Mouse (Mus musculus): ENCODE measurements around the gene Olfr1084. TPM values are rescaled to one million over a fixed set of nuclear protein-coding genes. Genes with fewer than 3 reads are reported as not detected.
"Not testable (repeated sequence)": the region's sequence is repeated elsewhere in the genome, so short reads cannot be mapped to it uniquely, and the experiment has no call there.

Gene Olfr1084
- not detected in 2 replicates for polyA plus RNA-seq (2015; fragmentation: Nextera tagmentation; extraction: Ambion mirVana)

- not testable (repeated sequence) for H3K9me3 ChIP-seq (replicated peaks); H3K4me2 ChIP-seq
- WGBS (ENCODE audit: insufficient replicate concordance), result 62% methylated on average over 1 of the region's 1 CpGs
These were observed at the start of gene Olfr1084 for GRCm38 (mm10) chr2:86639625-86640024. Gene Olfr1084, minus strand, starts transcription at chr2:86639725.

GRCm38 (mm10) chr2:86679992-86680391 is 40.5 kb upstream of the Olfr1084 start, which contains the start of gene Olfr1086:
Gene Olfr1086, minus strand, starts transcription at chr2:86680092.
- Histone ChIP-seq H3K36me3 (replicated peaks) (no peaks in the 10 kb centered on the region), H3K27me3 (no peaks in the 10 kb centered on the region), H3K9me3 (replicated peaks) (no peaks in the 10 kb centered on the region), H3K9ac (no peak within 1 kb of the TSS), H3K4me1 (replicated peaks) (no peaks in the 10 kb centered on the region), H3K4me2 (no peak within 1 kb of the TSS), H3K4me3 (replicated peaks) (no peak within 1 kb of the TSS), H3K27ac (replicated peaks) (no peak within 1 kb of the TSS)
- no peak for ATAC-seq (ENCODE audit: insufficient read depth)
- WGBS (ENCODE audit: insufficient replicate concordance), result 49% methylated on average over 2 of the region's 2 CpGs

More at GRCm38 (mm10) chr2:86639625-86640024, at the start of gene Olfr1084:
- H3K36me3 ChIP-seq (replicated peaks); H3K27ac ChIP-seq (replicated peaks); ATAC-seq (ENCODE audit: insufficient read depth); H3K9ac ChIP-seq; H3K4me3 ChIP-seq (replicated peaks); H3K27me3 ChIP-seq; H3K4me1 ChIP-seq (replicated peaks): not testable (repeated sequence)

- WGBS (ENCODE audit: insufficient replicate concordance), result 9% methylated on average over 1 of the region's 1 CpGs
- no peak within 1 kb of the TSS for H3K9ac ChIP-seq
- H3K27me3 ChIP-seq, result no peaks in the 10 kb centered on the region
- no peaks in the 10 kb centered on the region for H3K4me1 ChIP-seq (replicated peaks)
- no peak within 1 kb of the TSS for H3K4me3 ChIP-seq (replicated peaks)
- H3K9me3 ChIP-seq (replicated peaks), result no peaks in the 10 kb centered on the region
- ATAC-seq (ENCODE audit: insufficient read depth), result no peak
- no peaks in the 10 kb centered on the region for H3K36me3 ChIP-seq (replicated peaks)
- H3K27ac ChIP-seq (replicated peaks), result no peak within 1 kb of the TSS
- H3K4me2 ChIP-seq, result no peak within 1 kb of the TSS
These were observed 22.4 kb upstream of the Olfr1084 start, which contains the start of gene Olfr1085 for GRCm38 (mm10) chr2:86661919-86662318. Gene Olfr1085, minus strand, starts transcription at chr2:86662019.

- not testable (repeated sequence) for H3K27ac ChIP-seq (replicated peaks); H3K4me1 ChIP-seq (replicated peaks); H3K36me3 ChIP-seq (replicated peaks); H3K4me2 ChIP-seq; H3K4me3 ChIP-seq (replicated peaks); H3K9me3 ChIP-seq (replicated peaks); H3K27me3 ChIP-seq; H3K9ac ChIP-seq; ATAC-seq (ENCODE audit: insufficient read depth)
- 20% methylated on average over 1 of the region's 1 CpGs for WGBS (ENCODE audit: insufficient replicate concordance)
These were observed 40.7 kb downstream of the Olfr1084 start, which contains the start of gene Olfr1082 for GRCm38 (mm10) chr2:86598866-86599265. Gene Olfr1082, minus strand, starts transcription at chr2:86598966.

Other genes with a start within 250 kb of the Olfr1084 start
- not detected in 2 replicates for gene Olfr1061, start 225.7 kb downstream of the Olfr1084 start, polyA plus RNA-seq (2015; fragmentation: Nextera tagmentation; extraction: Ambion mirVana)
- gene Olfr1062, start 213.0 kb downstream of the Olfr1084 start, polyA plus RNA-seq (2015; fragmentation: Nextera tagmentation; extraction: Ambion mirVana), result not detected in 2 replicates
- gene Olfr1065, start 189.1 kb downstream of the Olfr1084 start, polyA plus RNA-seq (2015; fragmentation: Nextera tagmentation; extraction: Ambion mirVana), result not detected in 2 replicates
- not detected in 2 replicates for gene Olfr1066, start 183.5 kb downstream of the Olfr1084 start, polyA plus RNA-seq (2015; fragmentation: Nextera tagmentation; extraction: Ambion mirVana)
- not detected in 2 replicates for gene Olfr228, start 152.3 kb downstream of the Olfr1084 start, polyA plus RNA-seq (2015; fragmentation: Nextera tagmentation; extraction: Ambion mirVana)
- gene Olfr1076, start 131.3 kb downstream of the Olfr1084 start, polyA plus RNA-seq (2015; fragmentation: Nextera tagmentation; extraction: Ambion mirVana), result not detected in 2 replicates
- not detected in 2 replicates for gene Olfr1079, start 97.2 kb downstream of the Olfr1084 start, polyA plus RNA-seq (2015; fragmentation: Nextera tagmentation; extraction: Ambion mirVana)
- not detected in 2 replicates for gene Olfr1080, start 81.5 kb downstream of the Olfr1084 start, polyA plus RNA-seq (2015; fragmentation: Nextera tagmentation; extraction: Ambion mirVana)
- not detected in 2 replicates for gene Olfr1082, start 40.8 kb downstream of the Olfr1084 start, polyA plus RNA-seq (2015; fragmentation: Nextera tagmentation; extraction: Ambion mirVana)
- gene Olfr1085, start 22.3 kb upstream of the Olfr1084 start, polyA plus RNA-seq (2015; fragmentation: Nextera tagmentation; extraction: Ambion mirVana), result not detected in 2 replicates
- gene Olfr1086, start 40.4 kb upstream of the Olfr1084 start, polyA plus RNA-seq (2015; fragmentation: Nextera tagmentation; extraction: Ambion mirVana), result not detected in 2 replicates
- gene Olfr1087, start 58.7 kb upstream of the Olfr1084 start, polyA plus RNA-seq (2015; fragmentation: Nextera tagmentation; extraction: Ambion mirVana), result not detected in 2 replicates
- gene Olfr1089, start 94.0 kb upstream of the Olfr1084 start, polyA plus RNA-seq (2015; fragmentation: Nextera tagmentation; extraction: Ambion mirVana), result not detected in 2 replicates
- not detected in 2 replicates for gene Olfr1090, start 119.3 kb upstream of the Olfr1084 start, polyA plus RNA-seq (2015; fragmentation: Nextera tagmentation; extraction: Ambion mirVana)
- gene Olfr1093, start 142.8 kb upstream of the Olfr1084 start, polyA plus RNA-seq (2015; fragmentation: Nextera tagmentation; extraction: Ambion mirVana), result not detected in 2 replicates
- gene Olfr141, start 170.3 kb upstream of the Olfr1084 start, polyA plus RNA-seq (2015; fragmentation: Nextera tagmentation; extraction: Ambion mirVana), result not detected in 2 replicates
- gene Olfr1094, start 184.9 kb upstream of the Olfr1084 start, polyA plus RNA-seq (2015; fragmentation: Nextera tagmentation; extraction: Ambion mirVana), result not detected in 2 replicates
- gene Olfr1095, start 212.0 kb upstream of the Olfr1084 start, polyA plus RNA-seq (2015; fragmentation: Nextera tagmentation; extraction: Ambion mirVana), result not detected in 2 replicates
- gene Gm13723, start 235.1 kb upstream of the Olfr1084 start, polyA plus RNA-seq (2015; fragmentation: Nextera tagmentation; extraction: Ambion mirVana), result not detected in 2 replicates

All from liver, embryonic 15.5 days (tissue).